Mouse (Mus musculus) liver, adult 2 months (tissue): ENCODE results near the gene Lingo3. TPM values are rescaled to one million over a fixed set of nuclear protein-coding genes. Genes with fewer than 3 reads are reported as not detected.
A peak's percentile ranks its signal among the peaks of the same experiment; 100 is the strongest.

Experiments used
- DNase-seq: peaks from one replicate; pipeline ENCODE4 v3.0.0-alpha.2; 2011; ENCODE audit warnings: low read depth, low spot score; ENCODE audit errors: extremely low read depth
- H3K27ac ChIP-seq: fragments of 200-500 bp; replicated peaks from 2 replicates; pipeline ENCODE4 v1.5.1; 2012; ENCODE audit warnings: low read depth, mild to moderate bottlenecking, control low read depth, inconsistent platforms, low read length; ENCODE audit not compliant: insufficient read depth
- H3K27me3 ChIP-seq: fragments of 200-500 bp; 2 replicates; pipeline ENCODE4 v1.6.1; 2012; ENCODE audit warnings: mild to moderate bottlenecking, moderate library complexity, low read length, inconsistent platforms; ENCODE audit not compliant: control insufficient read depth, insufficient read depth
- H3K36me3 ChIP-seq: fragments of 200-500 bp; 2 replicates; pipeline ENCODE4 v1.6.1; 2012; ENCODE audit warnings: low read length, inconsistent platforms; ENCODE audit not compliant: control insufficient read depth, insufficient read depth
- H3K4me1 ChIP-seq: fragments of 200-500 bp; 2 replicates; pipeline ENCODE4 v1.6.1; 2011; ENCODE audit warnings: low read length; ENCODE audit not compliant: control insufficient read depth, insufficient read depth
- H3K4me3 ChIP-seq: fragments of 200-500 bp; 2 replicates; pipeline ENCODE4 v1.5.1; 2011; ENCODE audit warnings: low read depth, mild to moderate bottlenecking, control low read depth, low read length, moderate library complexity; ENCODE audit not compliant: insufficient read depth
- H3K79me2 ChIP-seq: fragments of 200-500 bp; 2 replicates; pipeline ENCODE4 v1.6.1; 2012; ENCODE audit warnings: inconsistent platforms, mild to moderate bottlenecking, low read length, moderate library complexity; ENCODE audit not compliant: control insufficient read depth, insufficient read depth
- H3K9ac ChIP-seq: fragments of 200-500 bp; 2 replicates; pipeline ENCODE4 v1.6.1; 2012; ENCODE audit warnings: low read depth, mild to moderate bottlenecking, control low read depth, inconsistent platforms, low read length
- CTCF ChIP-seq: fragments of 200-500 bp; IDR thresholded peaks from 2 replicates; pipeline ENCODE4 v1.5.1; 2011; ENCODE audit warnings: low read depth, low read length, control low read depth
- POLR2A ChIP-seq: fragments of 200-500 bp; IDR thresholded peaks from 2 replicates; pipeline ENCODE4 v1.6.1; 2011; ENCODE audit warnings: low read length, control low read depth; ENCODE audit not compliant: insufficient read depth; ENCODE audit errors: extremely low read depth
- WGBS: fragments of 180-500 bp; shearing (Covaris S2); methylation state at CpG from one replicate; pipeline ENCODE4 v1.1.7; 2018; 5-methylcytosine and 5-hydroxymethylcytosine counted together
- polyA plus RNA-seq: library from polyadenylated mRNA; depleted of rRNA; stranded (reverse); fragments of >200 nt; gene quantifications from 2 replicates; pipeline ENCODE4 v1.2.3, GENCODE M21; 2012
- total RNA-seq: library from RNA; depleted of rRNA; stranded (reverse); fragments of >200 nt; gene quantifications from 2 replicates; pipeline ENCODE4 v1.2.3, GENCODE M21; 2014

The Lingo3 gene
- total and polyA plus RNA-seq, 2 experiments, result 0.05 TPM; not detected in 1

GRCm38 (mm10) chr10:80854913-80855748 is 11.3 kb upstream of the Lingo3 start, which contains the start of the genes Lsm7 and Sppl2b:
TSS of gene Lsm7 (minus strand) at chr10:80855209.
TSS of gene Sppl2b (plus strand) at chr10:80855275.
- Histone ChIP-seq H3K27ac (peak within 1 kb of the TSS; percentile 25), H3K79me2 (peaks cover 30% of the 10 kb centered on the region), H3K9ac (peak within 1 kb of the TSS; percentile 88), H3K27me3 (no peaks in the 10 kb centered on the region), H3K4me3 (peak within 1 kb of the TSS; percentile 80), H3K36me3 (no peaks in the 10 kb centered on the region), H3K4me1 (peaks cover 6% of the 10 kb centered on the region)
- TF ChIP-seq CTCF (no peak), POLR2A (peak; percentile 70; the same call in 1 of the 2 replicates)
- DNase-seq, result peak; percentile 72
- under 1% methylated on average over 81 of the region's 81 CpGs for WGBS

DNA sequence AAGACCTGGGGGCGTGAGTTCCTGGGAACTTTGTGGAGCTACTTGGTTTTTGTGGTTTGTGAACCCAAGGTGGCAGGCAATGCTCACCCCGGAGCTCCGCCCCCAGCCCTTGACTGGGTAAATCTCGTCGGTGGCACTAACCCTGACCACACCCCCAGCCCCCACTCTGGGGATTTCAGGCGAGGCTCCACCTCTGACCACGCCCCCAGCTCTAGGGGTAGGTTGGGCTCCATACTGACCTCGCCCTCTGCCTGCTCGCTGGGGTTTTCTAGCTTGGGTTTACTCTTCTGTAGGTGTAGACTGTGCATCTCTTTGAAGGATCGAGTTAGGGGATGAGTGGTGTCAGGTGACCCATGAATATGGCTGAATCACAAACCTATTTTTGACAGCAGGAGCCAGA is 4.7 kb upstream of the Lingo3 start:
- no peak for TF ChIP-seq CTCF
- TF ChIP-seq POLR2A, result no peak
- 15% methylated on average over 10 of the region's 10 CpGs for WGBS
- Histone ChIP-seq H3K79me2 (no peaks in the 10 kb centered on the region), H3K27ac (no peak overlapping the region), H3K9ac (no peak overlapping the region), H3K27me3 (peaks cover 3% of the 10 kb centered on the region; the same call in 1 of the 2 replicates), H3K4me3 (no peak overlapping the region), H3K36me3 (no peaks in the 10 kb centered on the region), H3K4me1 (no peaks in the 10 kb centered on the region)
- DNase-seq, result peak; percentile 61

DNA sequence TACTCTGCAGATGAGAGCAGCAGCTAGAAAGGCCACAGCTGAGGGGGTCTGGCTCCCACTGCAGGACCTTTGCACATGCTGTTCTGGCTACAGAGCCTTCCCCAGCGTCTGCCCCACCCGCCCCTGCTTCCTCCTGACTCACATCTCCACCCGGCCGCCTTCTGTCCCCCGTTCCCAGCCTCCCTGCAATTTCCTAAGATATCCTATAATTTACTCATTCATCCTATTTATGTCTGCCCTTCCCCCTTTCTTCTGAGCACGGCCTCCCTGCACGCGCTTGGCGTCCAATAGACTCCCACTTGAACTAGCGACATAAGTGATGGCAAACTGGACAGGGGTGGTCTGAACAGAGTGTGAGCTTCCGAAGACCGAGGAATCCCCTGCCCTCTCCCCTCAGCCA is 1.9 kb upstream of the Lingo3 start:
- 83% methylated on average over 12 of the region's 12 CpGs for WGBS
- peaks cover 3% of the 10 kb centered on the region; the same call in 1 of the 2 replicates for H3K27me3 ChIP-seq
- TF ChIP-seq POLR2A, result no peak
- TF ChIP-seq CTCF, result no peak
- DNase-seq, result no peak
- no peak overlapping the region for H3K4me3 ChIP-seq
- no peaks in the 10 kb centered on the region for H3K4me1 ChIP-seq
- no peaks in the 10 kb centered on the region for H3K79me2 ChIP-seq
- H3K27ac ChIP-seq, result no peak overlapping the region
- no peaks in the 10 kb centered on the region for H3K36me3 ChIP-seq
- no peak overlapping the region for H3K9ac ChIP-seq

- Histone ChIP-seq H3K4me3 (no peak overlapping the region), H3K27me3 (peaks cover 3% of the 10 kb centered on the region; the same call in 1 of the 2 replicates), H3K79me2 (no peaks in the 10 kb centered on the region), H3K9ac (no peak overlapping the region), H3K27ac (no peak overlapping the region), H3K4me1 (no peaks in the 10 kb centered on the region), H3K36me3 (no peaks in the 10 kb centered on the region)
- TF ChIP-seq POLR2A (no peak), CTCF (no peak)
- DNase-seq, result no peak
- 71% methylated on average over 8 of the region's 8 CpGs for WGBS
Measured at GRCm38 (mm10) chr10:80845055-80845693, 1.3 kb upstream of the Lingo3 start.

DNA sequence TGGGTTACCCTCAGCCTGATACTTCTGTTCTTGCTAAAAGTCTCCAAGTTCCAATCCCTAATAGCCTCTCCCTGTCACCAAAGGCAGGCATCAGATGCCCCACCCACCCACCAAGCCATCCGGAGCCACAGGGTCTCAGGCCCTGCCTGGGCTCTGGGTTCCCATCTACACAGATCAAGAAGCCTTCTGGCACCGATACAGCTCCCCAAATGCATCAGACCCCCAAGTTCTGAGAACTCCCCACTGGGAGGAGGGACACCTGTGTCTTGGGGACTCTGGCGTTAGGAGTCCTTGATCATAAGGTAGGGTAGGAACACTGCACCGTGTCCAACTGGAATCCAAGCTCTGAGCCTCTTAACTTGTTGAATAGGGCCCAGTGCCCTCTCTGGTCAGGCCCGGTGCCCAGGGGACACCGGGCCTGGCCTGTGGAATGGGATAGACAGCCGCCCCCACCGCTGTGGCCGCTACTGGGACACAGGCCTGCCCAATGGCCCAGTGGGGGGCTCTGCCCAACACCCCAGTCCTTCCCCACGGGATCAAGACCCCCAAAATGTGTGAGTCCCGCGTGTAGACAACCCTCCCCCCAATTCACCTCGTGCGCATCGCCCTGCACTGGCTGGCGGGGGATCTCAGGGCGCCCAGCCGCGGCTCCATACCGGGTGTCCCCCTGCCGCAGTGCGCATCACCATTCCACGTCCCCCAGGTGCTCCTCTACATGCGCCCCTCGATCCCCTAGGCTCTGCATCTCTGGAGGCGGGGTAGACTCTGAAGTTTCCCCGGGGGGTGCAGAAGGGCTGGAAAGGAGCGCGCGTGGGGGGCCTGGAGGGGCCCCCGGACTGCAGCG is 530 bp downstream of the Lingo3 start:
- H3K36me3 ChIP-seq, result no peaks in the 10 kb centered on the region
- no peaks in the 10 kb centered on the region for H3K79me2 ChIP-seq
- peaks cover 3% of the 10 kb centered on the region; the same call in 1 of the 2 replicates for H3K27me3 ChIP-seq
- H3K27ac ChIP-seq, result no peak overlapping the region
- H3K4me1 ChIP-seq, result no peaks in the 10 kb centered on the region
- WGBS, result 13% methylated on average over 32 of the region's 32 CpGs
- no peak overlapping the region for H3K4me3 ChIP-seq
- DNase-seq, result no peak
- TF ChIP-seq POLR2A (no peak), CTCF (no peak)
- no peak overlapping the region for H3K9ac ChIP-seq
